Mouse (Mus musculus) thymus, adult 2 months (tissue): ENCODE results near the gene Osm. TPM values are rescaled to one million over a fixed set of nuclear protein-coding genes. Genes with fewer than 3 reads are reported as not detected.

ENCODE experiments used
- DNase-seq: peaks from one replicate; pipeline ENCODE4 v3.0.0; 2021
- H3K27ac ChIP-seq: fragments of 200-500 bp; 2 replicates; pipeline ENCODE4 v1.5.1; 2012; ENCODE audit warnings: low read length, control low read depth; ENCODE audit not compliant: control insufficient read depth, insufficient read depth
- H3K27me3 ChIP-seq: fragments of 200-500 bp; 2 replicates; pipeline ENCODE4 v1.6.1; 2012; ENCODE audit warnings: mild to moderate bottlenecking, low read length, moderate library complexity, mixed read lengths; ENCODE audit not compliant: control insufficient read depth, insufficient read depth
- H3K36me3 ChIP-seq: fragments of 200-500 bp; 2 replicates; pipeline ENCODE4 v1.6.1; 2012; ENCODE audit warnings: mild to moderate bottlenecking, low read length, moderate library complexity; ENCODE audit not compliant: control insufficient read depth, insufficient read depth
- H3K4me1 ChIP-seq: fragments of 200-500 bp; replicated peaks from 2 replicates; pipeline ENCODE4 v1.6.1; 2012; ENCODE audit warnings: low read length; ENCODE audit not compliant: control insufficient read depth, insufficient read depth
- H3K4me3 ChIP-seq: fragments of 200-500 bp; 2 replicates; pipeline ENCODE4 v1.5.1; 2012; ENCODE audit warnings: mild to moderate bottlenecking, low read length, control low read depth, moderate library complexity; ENCODE audit not compliant: control insufficient read depth, insufficient read depth
- CTCF ChIP-seq: fragments of 200-500 bp; IDR thresholded peaks from 2 replicates; pipeline ENCODE4 v1.5.1; 2012; ENCODE audit warnings: mild to moderate bottlenecking, control low read depth, low read length, moderate library complexity, borderline replicate concordance; ENCODE audit not compliant: control insufficient read depth, poor library complexity, insufficient read depth; ENCODE audit errors: extremely low read depth
- POLR2A ChIP-seq: fragments of 200-500 bp; IDR thresholded peaks from 2 replicates; pipeline ENCODE4 v1.6.1; 2012; ENCODE audit warnings: mild to moderate bottlenecking, low read length, control low read depth, moderate library complexity; ENCODE audit not compliant: control insufficient read depth, poor library complexity, insufficient read depth; ENCODE audit errors: extremely low read depth
- WGBS: fragments of 180-500 bp; shearing (Covaris S2); methylation state at CpG from one replicate; pipeline ENCODE4 v1.1.7; 2018; 5-methylcytosine and 5-hydroxymethylcytosine counted together
- polyA plus RNA-seq: library from polyadenylated mRNA; depleted of rRNA; stranded (reverse); fragments of >200 nt; gene quantifications from 2 replicates; pipeline ENCODE4 v1.2.3, GENCODE M21; 2012; rRNA removed

Osm gene
- polyA plus RNA-seq, 1 experiment, result 5.8 TPM

GRCm38 (mm10) chr11:4271544-4271943, 35.3 kb downstream of the Osm start:
- Histone ChIP-seq H3K27me3 (peaks cover 2% of the 10 kb centered on the region; the same call in 1 of the 2 replicates), H3K4me1 (peaks cover 20% of the 10 kb centered on the region), H3K36me3 (no peaks in the 10 kb centered on the region), H3K27ac (no peak overlapping the region), H3K4me3 (no peak overlapping the region)
- no peak for TF ChIP-seq CTCF
- TF ChIP-seq POLR2A, result no peak
- DNase-seq, result no peak
- WGBS, result 96% methylated on average over 11 of the region's 11 CpGs

GRCm38 (mm10) chr11:4276411-4276861, 40.2 kb downstream of the Osm start:
- Histone ChIP-seq H3K27me3 (no peaks in the 10 kb centered on the region), H3K36me3 (no peaks in the 10 kb centered on the region), H3K27ac (no peak overlapping the region), H3K4me1 (no peaks in the 10 kb centered on the region), H3K4me3 (no peak overlapping the region)
- DNase-seq, result no peak
- 77% methylated on average over 11 of the region's 11 CpGs for WGBS
- no peak for TF ChIP-seq CTCF
- no peak for TF ChIP-seq POLR2A

GRCm38 (mm10) chr11:4279909-4280308, 43.7 kb downstream of the Osm start:
- TF ChIP-seq POLR2A, result no peak
- no peaks in the 10 kb centered on the region for H3K27me3 ChIP-seq

GRCm38 (mm10) chr11:4281852-4282251, 45.6 kb downstream of the Osm start:
- no peak overlapping the region for H3K27ac ChIP-seq
- H3K36me3 ChIP-seq, result no peaks in the 10 kb centered on the region
- H3K4me3 ChIP-seq, result no peak overlapping the region
- H3K4me1 ChIP-seq, result no peaks in the 10 kb centered on the region
- no peak for DNase-seq
- no peaks in the 10 kb centered on the region for H3K27me3 ChIP-seq
- no peak for TF ChIP-seq POLR2A
- no peak for TF ChIP-seq CTCF
- WGBS, result 94% methylated on average over 6 of the region's 6 CpGs

More at GRCm38 (mm10) chr11:4279909-4280308, 43.7 kb downstream of the Osm start:
- Histone ChIP-seq H3K4me1 (no peaks in the 10 kb centered on the region), H3K27ac (no peak overlapping the region), H3K4me3 (no peak overlapping the region), H3K36me3 (no peaks in the 10 kb centered on the region)
- DNase-seq, result no peak
- 67% methylated on average over 7 of the region's 7 CpGs for WGBS

GRCm38 (mm10) chr11:4283627-4284026, 47.4 kb downstream of the Osm start:
- H3K4me3 ChIP-seq, result no peak overlapping the region
- H3K4me1 ChIP-seq, result peaks cover 6% of the 10 kb centered on the region
- 67% methylated on average over 4 of the region's 4 CpGs for WGBS
- no peaks in the 10 kb centered on the region for H3K36me3 ChIP-seq
- no peaks in the 10 kb centered on the region for H3K27me3 ChIP-seq
- H3K27ac ChIP-seq, result no peak overlapping the region
- no peak for DNase-seq
- TF ChIP-seq POLR2A (no peak), CTCF (no peak)

GRCm38 (mm10) chr11:4289280-4289679, 53.1 kb downstream of the Osm start:
- Histone ChIP-seq H3K36me3 (no peaks in the 10 kb centered on the region), H3K27ac (peak overlapping the region; percentile 29; the same call in 1 of the 2 replicates), H3K4me1 (peaks cover 22% of the 10 kb centered on the region), H3K27me3 (no peaks in the 10 kb centered on the region), H3K4me3 (no peak overlapping the region)
- no peak for TF ChIP-seq CTCF
- TF ChIP-seq POLR2A, result no peak
- DNase-seq, result peak; percentile 42
- WGBS, result 4% methylated on average over 3 of the region's 3 CpGs

Other genes with a start within 250 kb of the Osm start
- gene Sec14l4, start 205.0 kb upstream of the Osm start, polyA plus RNA-seq, result 0.44 and 0.85 TPM in 2 replicates
- gene Sec14l3, start 171.6 kb upstream of the Osm start, polyA plus RNA-seq, result 0.49 and 0.52 TPM in 2 replicates
- gene Mtfp1, start 141.0 kb upstream of the Osm start, polyA plus RNA-seq, result 7.0 and 11.6 TPM in 2 replicates
- gene Sec14l2, start 113.0 kb upstream of the Osm start, polyA plus RNA-seq, result 0.42 and 1.1 TPM in 2 replicates
- gene Rnf215, start 101.2 kb upstream of the Osm start, polyA plus RNA-seq, result 27.0 and 29.4 TPM in 2 replicates
- 5.4 and 7.8 TPM in 2 replicates for gene Ccdc157, start 76.1 kb upstream of the Osm start, polyA plus RNA-seq
- gene Sf3a1, start 76.1 kb upstream of the Osm start, polyA plus RNA-seq, result 79.9 and 91.6 TPM in 2 replicates
- 98.1 and 112 TPM in 2 replicates for gene Tbc1d10a, start 49.6 kb upstream of the Osm start, polyA plus RNA-seq
- 23.3 and 34.5 TPM in 2 replicates for gene Castor1, start 18.2 kb upstream of the Osm start, polyA plus RNA-seq
- gene Lif, start 21.1 kb downstream of the Osm start, polyA plus RNA-seq, result 1.7 and 2.2 TPM in 2 replicates
- gene Hormad2, start 204.7 kb downstream of the Osm start, polyA plus RNA-seq, result 0.10 and 0.28 TPM in 2 replicates